Mouse (Mus musculus): ENCODE results near the gene Chd1.

Chd1 gene

DNA sequence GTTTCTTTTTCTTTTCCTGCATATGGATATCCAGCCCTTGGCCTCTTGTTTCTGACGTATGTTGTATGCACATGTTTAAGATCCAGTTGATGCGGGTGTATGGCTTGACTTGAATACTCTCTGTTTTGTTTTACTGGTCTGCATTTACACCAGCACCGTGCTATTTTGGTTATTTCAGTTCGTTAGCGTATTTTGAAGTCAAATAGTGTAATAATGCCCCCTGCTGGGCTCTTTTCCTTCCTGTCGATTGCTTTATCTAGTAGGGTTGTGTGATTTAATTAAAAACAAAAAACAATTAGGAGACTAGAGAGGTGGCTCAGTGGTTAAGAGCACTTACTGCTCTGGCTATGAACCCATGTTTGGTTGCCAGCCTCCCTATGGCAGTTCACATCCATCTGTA, 73.2 kb downstream of the Chd1 start:
- no peak for TF ChIP-seq GATA4 (IDR thresholded peaks at IDR 0.05; ENCODE audit: insufficient replicate concordance, low read length)

GRCm38 (mm10) chr17:15787036-15787435, 82.3 kb downstream of the Chd1 start:
- TF ChIP-seq GATA4 (IDR thresholded peaks at IDR 0.05; ENCODE audit: insufficient replicate concordance, low read length) = no peak

- no peak for TF ChIP-seq GATA4 (IDR thresholded peaks at IDR 0.05; ENCODE audit: insufficient replicate concordance, low read length)
Measured at GRCm38 (mm10) chr17:15790716-15791115, 85.9 kb downstream of the Chd1 start.

GRCm38 (mm10) chr17:15799195-15799793, 94.5 kb downstream of the Chd1 start:
- no peak for TF ChIP-seq GATA4 (IDR thresholded peaks at IDR 0.05; ENCODE audit: insufficient replicate concordance, low read length)

- no peak for TF ChIP-seq GATA4 (IDR thresholded peaks at IDR 0.05; ENCODE audit: insufficient replicate concordance, low read length)
Measured at GRCm38 (mm10) chr17:15804008-15804812, 99.4 kb downstream of the Chd1 start.

- no peak for TF ChIP-seq GATA4 (IDR thresholded peaks at IDR 0.05; ENCODE audit: insufficient replicate concordance, low read length)
Measured at GRCm38 (mm10) chr17:15807295-15807984, 102.7 kb downstream of the Chd1 start.

DNA sequence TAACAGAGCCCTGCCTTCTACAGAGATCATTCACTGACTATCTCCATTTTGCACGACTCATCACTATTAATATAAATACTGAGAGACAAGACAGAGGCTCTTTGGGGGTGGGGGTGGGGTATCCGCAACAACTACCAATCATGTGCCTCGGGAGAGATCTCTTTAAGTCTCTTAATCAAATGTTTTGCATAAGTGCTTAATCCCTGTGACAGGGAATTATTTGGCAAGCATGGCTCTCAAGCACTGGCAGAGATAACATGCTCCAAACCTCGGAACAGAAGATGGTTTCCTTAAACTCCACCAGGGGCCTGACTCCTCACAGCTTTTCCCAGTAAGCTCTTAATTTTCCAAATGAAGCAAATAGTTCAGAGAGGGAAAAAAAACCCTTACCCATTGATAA, 103.2 kb downstream of the Chd1 start:
- no peak for TF ChIP-seq GATA4 (IDR thresholded peaks at IDR 0.05; ENCODE audit: insufficient replicate concordance, low read length)

GRCm38 (mm10) chr17:15808468-15809374, 104.0 kb downstream of the Chd1 start:
- TF ChIP-seq GATA4 (IDR thresholded peaks at IDR 0.05; ENCODE audit: insufficient replicate concordance, low read length) = no peak

DNA sequence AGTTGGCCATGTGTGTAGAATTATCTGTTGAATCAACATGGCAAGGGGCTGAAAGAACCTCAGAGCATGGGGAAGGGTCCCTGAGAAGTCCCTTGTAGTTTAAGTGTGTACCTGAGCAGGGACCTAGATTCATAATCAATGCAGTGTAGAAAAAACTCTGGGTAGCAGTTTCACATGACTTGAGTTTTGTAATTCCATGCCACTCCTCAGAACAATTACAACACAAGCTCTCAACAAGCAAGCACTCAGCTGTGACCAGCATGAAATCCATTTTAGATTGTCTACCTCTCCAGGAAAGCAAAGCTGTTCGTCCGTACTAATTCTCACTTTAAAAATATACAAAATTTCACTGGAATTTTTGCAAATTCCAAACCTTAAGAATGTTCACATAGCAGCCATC, 105.2 kb downstream of the Chd1 start:
- TF ChIP-seq GATA4 (IDR thresholded peaks at IDR 0.05; ENCODE audit: insufficient replicate concordance, low read length) = no peak

DNA sequence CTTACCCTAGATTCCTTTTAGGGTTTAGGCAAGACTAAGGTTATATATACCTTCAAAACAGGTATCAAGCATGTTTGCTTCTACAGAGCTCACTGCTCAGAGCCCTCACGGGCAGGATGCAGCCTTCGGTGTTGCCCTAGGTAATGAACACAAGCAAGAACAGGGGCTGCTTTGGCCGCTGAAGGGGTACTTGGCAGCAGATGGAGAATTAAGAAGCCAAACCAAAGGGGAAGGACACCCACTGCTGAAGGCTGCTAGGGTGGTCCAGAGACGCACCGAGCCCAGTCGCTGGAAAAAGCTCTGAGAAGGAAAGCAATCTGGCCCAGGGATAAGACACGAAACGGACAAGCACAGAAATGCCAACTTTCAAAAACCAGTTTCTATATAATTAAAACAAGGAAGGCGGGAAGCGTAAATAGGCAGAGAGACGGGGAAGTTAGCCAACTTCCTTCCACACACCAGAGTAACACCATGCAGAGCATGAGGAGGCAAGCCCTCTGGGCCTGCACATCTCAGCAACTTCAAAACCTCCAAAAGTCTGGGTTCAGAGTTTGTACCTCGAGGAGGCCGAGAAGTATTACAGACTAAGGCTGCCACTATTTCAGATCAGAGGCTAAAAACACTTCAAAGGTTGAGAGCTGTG, 107.5 kb downstream of the Chd1 start:
- no peak for TF ChIP-seq GATA4 (IDR thresholded peaks at IDR 0.05; ENCODE audit: insufficient replicate concordance, low read length)

- no peak for TF ChIP-seq GATA4 (IDR thresholded peaks at IDR 0.05; ENCODE audit: insufficient replicate concordance, low read length)
Measured at GRCm38 (mm10) chr17:15813658-15814212, 109.0 kb downstream of the Chd1 start.

GRCm38 (mm10) chr17:15815312-15816018, 110.7 kb downstream of the Chd1 start:
- no peak for TF ChIP-seq GATA4 (IDR thresholded peaks at IDR 0.05; ENCODE audit: insufficient replicate concordance, low read length)

DNA sequence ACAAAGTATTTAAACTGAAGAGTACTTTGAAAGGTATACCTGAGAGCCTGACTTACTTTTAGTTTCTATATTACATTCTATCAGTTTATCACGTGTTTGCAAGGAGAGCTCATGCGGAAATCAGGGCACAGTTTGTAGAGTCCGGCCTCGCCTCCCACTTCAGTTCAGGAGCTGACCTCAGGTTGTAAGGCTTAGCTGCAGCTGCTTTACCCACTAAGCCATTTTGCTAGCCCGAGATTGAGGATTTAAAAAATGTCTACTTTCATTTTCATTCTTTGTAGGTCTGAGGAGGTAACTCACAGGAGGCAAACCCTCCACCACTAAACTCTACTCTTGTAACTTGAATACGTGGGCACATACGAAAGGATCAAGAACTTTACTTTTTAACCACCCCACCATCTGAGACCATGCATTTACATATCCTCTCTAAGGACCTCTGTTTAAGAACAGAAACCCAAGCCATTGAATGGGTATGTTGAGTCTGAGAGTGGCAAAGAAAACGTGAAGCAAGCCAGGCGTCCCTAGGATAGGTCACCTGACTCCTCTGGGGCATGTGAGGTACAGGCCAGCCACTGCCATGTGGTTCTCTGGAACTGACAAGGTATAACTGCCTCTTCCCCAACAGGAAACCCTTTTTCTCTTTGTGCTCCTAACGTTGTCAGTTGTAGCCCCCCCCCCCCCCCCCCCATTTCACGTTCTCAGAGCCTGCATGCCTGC, 111.8 kb downstream of the Chd1 start:
- TF ChIP-seq GATA4 (IDR thresholded peaks at IDR 0.05; ENCODE audit: insufficient replicate concordance, low read length) = no peak
